Mouse (Mus musculus): ENCODE measurements around the gene Gm11983. TPM values are rescaled to one million over a fixed set of nuclear protein-coding genes. Genes with fewer than 3 reads are reported as not detected.
"Not testable (repeated sequence)": the region's sequence is repeated elsewhere in the genome, so short reads cannot be mapped to it uniquely, and the experiment has no call there.

Gm11983 gene
- polyA plus RNA-seq, 1 experiment from 2014 or later, result not detected

- ATAC-seq, result no peak
- Histone ChIP-seq H3K27ac (ENCODE audit: low read depth) (no peak overlapping the region), H3K27me3 (ENCODE audit: insufficient read depth, low read length) (no peaks in the 10 kb centered on the region; the same call in 1 of the 2 replicates), H3K4me2 (ENCODE audit: low read depth, low read length) (no peak overlapping the region), H3K9me3 (ENCODE audit: low read length) (no peaks in the 10 kb centered on the region; the same call in 1 of the 2 replicates), H3K9ac (replicated peaks) (no peak overlapping the region), H3K4me1 (ENCODE audit: insufficient read depth) (no peaks in the 10 kb centered on the region), H3K4me3 (ENCODE audit: low read depth, low read length) (no peak overlapping the region), H3K36me3 (replicated peaks; ENCODE audit: insufficient read depth, low read length) (no peaks in the 10 kb centered on the region)
- no peak for TF ChIP-seq EP300 (IDR thresholded peaks at IDR 0.05; ENCODE audit: low read depth)
- no peak for TF ChIP-seq CTCF (IDR thresholded peaks at IDR 0.05; ENCODE audit: low read depth)
- no peak for DNase-seq
- 46% methylated on average over 11 of the region's 11 CpGs for WGBS (ENCODE audit: insufficient replicate concordance)
Observed at GRCm38 (mm10) chr11:6859898-6860858, 22.7 kb upstream of the Gm11983 start.

- 81% methylated on average over 8 of the region's 8 CpGs for WGBS (ENCODE audit: insufficient replicate concordance)
- TF ChIP-seq CTCF (IDR thresholded peaks at IDR 0.05; ENCODE audit: low read depth) (no peak), EP300 (IDR thresholded peaks at IDR 0.05; ENCODE audit: low read depth) (no peak)
- no peaks in the 10 kb centered on the region for H3K36me3 ChIP-seq (replicated peaks; ENCODE audit: insufficient read depth, low read length)
- H3K9ac ChIP-seq (replicated peaks), result no peak overlapping the region
- H3K27me3 ChIP-seq (ENCODE audit: insufficient read depth, low read length), result no peaks in the 10 kb centered on the region
- H3K4me1 ChIP-seq (ENCODE audit: insufficient read depth), result no peaks in the 10 kb centered on the region
- H3K4me2 ChIP-seq (ENCODE audit: low read depth, low read length), result no peak overlapping the region
- H3K27ac ChIP-seq (ENCODE audit: low read depth), result no peak overlapping the region
- no peak overlapping the region for H3K4me3 ChIP-seq (ENCODE audit: low read depth, low read length)
- no peak for DNase-seq
- ATAC-seq, result no peak
- no peaks in the 10 kb centered on the region; the same call in 1 of the 2 replicates for H3K9me3 ChIP-seq (ENCODE audit: low read length)
Observed at GRCm38 (mm10) chr11:6859096-6859495, 21.6 kb upstream of the Gm11983 start.

GRCm38 (mm10) chr11:6855942-6856341 lies 18.5 kb upstream of the Gm11983 start:
- no peaks in the 10 kb centered on the region; the same call in 1 of the 2 replicates for H3K9me3 ChIP-seq (ENCODE audit: low read length)
- TF ChIP-seq CTCF (IDR thresholded peaks at IDR 0.05; ENCODE audit: low read depth), result no peak
- no peak for TF ChIP-seq EP300 (IDR thresholded peaks at IDR 0.05; ENCODE audit: low read depth)
- H3K4me2 ChIP-seq (ENCODE audit: low read depth, low read length), result no peak overlapping the region
- DNase-seq (no peak), ATAC-seq (peak; percentile 92)
- H3K9ac ChIP-seq (replicated peaks), result no peak overlapping the region
- no peaks in the 10 kb centered on the region for H3K4me1 ChIP-seq (ENCODE audit: insufficient read depth)
- 52% methylated on average over 3 of the region's 3 CpGs for WGBS (ENCODE audit: insufficient replicate concordance)
- no peaks in the 10 kb centered on the region for H3K27me3 ChIP-seq (ENCODE audit: insufficient read depth, low read length)
- no peak overlapping the region for H3K27ac ChIP-seq (ENCODE audit: low read depth)
- H3K36me3 ChIP-seq (replicated peaks; ENCODE audit: insufficient read depth, low read length), result no peaks in the 10 kb centered on the region
- no peak overlapping the region for H3K4me3 ChIP-seq (ENCODE audit: low read depth, low read length)

- not testable (repeated sequence) for H3K4me2 ChIP-seq (ENCODE audit: low read depth, low read length); ATAC-seq; H3K36me3 ChIP-seq (replicated peaks; ENCODE audit: insufficient read depth, low read length); DNase-seq; H3K27me3 ChIP-seq (ENCODE audit: insufficient read depth, low read length); H3K9ac ChIP-seq (replicated peaks); H3K4me1 ChIP-seq (ENCODE audit: insufficient read depth); H3K9me3 ChIP-seq (ENCODE audit: low read length); H3K27ac ChIP-seq (ENCODE audit: low read depth); H3K4me3 ChIP-seq (ENCODE audit: low read depth, low read length)
- WGBS (ENCODE audit: insufficient replicate concordance), result 74% methylated on average over 4 of the region's 4 CpGs
Observed at GRCm38 (mm10) chr11:6853366-6853765, 15.9 kb upstream of the Gm11983 start.

- Histone ChIP-seq H3K27me3 (ENCODE audit: insufficient read depth, low read length) (no peaks in the 10 kb centered on the region), H3K36me3 (replicated peaks; ENCODE audit: insufficient read depth, low read length) (no peaks in the 10 kb centered on the region), H3K4me2 (ENCODE audit: low read depth, low read length) (no peak overlapping the region), H3K27ac (ENCODE audit: low read depth) (no peak overlapping the region), H3K4me1 (ENCODE audit: insufficient read depth) (no peaks in the 10 kb centered on the region), H3K9me3 (ENCODE audit: low read length) (no peaks in the 10 kb centered on the region), H3K9ac (replicated peaks) (no peak overlapping the region), H3K4me3 (ENCODE audit: low read depth, low read length) (no peak overlapping the region)
- 73% methylated on average over 2 of the region's 2 CpGs for whole genome bisulfite sequencing (ENCODE audit: insufficient replicate concordance)
- TF ChIP-seq CTCF (IDR thresholded peaks at IDR 0.05; ENCODE audit: low read depth) (no peak), EP300 (IDR thresholded peaks at IDR 0.05; ENCODE audit: low read depth) (no peak)
- ATAC-seq (no peak), DNase-seq (no peak)
Observed at GRCm38 (mm10) chr11:6843831-6844230, 6.4 kb upstream of the Gm11983 start.

- no peaks in the 10 kb centered on the region for H3K27me3 ChIP-seq (ENCODE audit: insufficient read depth, low read length)
- TF ChIP-seq CTCF (IDR thresholded peaks at IDR 0.05; ENCODE audit: low read depth) (no peak), EP300 (IDR thresholded peaks at IDR 0.05; ENCODE audit: low read depth) (no peak)
- H3K4me3 ChIP-seq (ENCODE audit: low read depth, low read length), result no peak overlapping the region
- no peak overlapping the region for H3K9ac ChIP-seq (replicated peaks)
- no peaks in the 10 kb centered on the region for H3K9me3 ChIP-seq (ENCODE audit: low read length)
- ATAC-seq (no peak), DNase-seq (no peak)
- no peak overlapping the region for H3K4me2 ChIP-seq (ENCODE audit: low read depth, low read length)
- H3K4me1 ChIP-seq (ENCODE audit: insufficient read depth), result no peaks in the 10 kb centered on the region
- H3K36me3 ChIP-seq (replicated peaks; ENCODE audit: insufficient read depth, low read length), result no peaks in the 10 kb centered on the region
- no peak overlapping the region for H3K27ac ChIP-seq (ENCODE audit: low read depth)
- WGBS (ENCODE audit: insufficient replicate concordance), result 76% methylated on average over 5 of the region's 5 CpGs
Observed at GRCm38 (mm10) chr11:6842160-6842559, 4.7 kb upstream of the Gm11983 start.
